Mouse (Mus musculus) limb, embryonic 12.5 days (tissue): ENCODE measurements around the gene She. TPM values are rescaled to one million over a fixed set of nuclear protein-coding genes. Genes with fewer than 3 reads are reported as not detected.

Source experiments
- ATAC-seq: fragments of 200-750 bp; cut with Nextera tagmentation; 2 replicates; pipeline ENCODE4 v1.8.0; 2017; ENCODE audit warnings: low read depth, moderate TSS enrichment; ENCODE audit not compliant: insufficient number of reproducible peaks, insufficient read depth, low FRiP score, low TSS enrichment
- H3K27ac ChIP-seq: fragments of 300-500 bp; sonication (generic); 2 replicates; pipeline ENCODE4 v1.5.1; 2016; ENCODE audit warnings: mild to moderate bottlenecking, moderate library complexity
- H3K27me3 ChIP-seq: fragments of 300-500 bp; sonication (generic); 2 replicates; pipeline ENCODE4 v1.6.1; 2016; ENCODE audit warnings: mild to moderate bottlenecking, moderate library complexity
- H3K36me3 ChIP-seq: fragments of 300-500 bp; sonication (generic); 2 replicates; pipeline ENCODE4 v1.6.1; 2016; ENCODE audit warnings: mild to moderate bottlenecking, moderate library complexity
- H3K4me1 ChIP-seq: fragments of 300-500 bp; sonication (generic); replicated peaks from 2 replicates; pipeline ENCODE4 v1.6.1; 2016
- H3K4me2 ChIP-seq: fragments of 300-500 bp; sonication (generic); 2 replicates; pipeline ENCODE4 v1.6.1; 2016; ENCODE audit warnings: mild to moderate bottlenecking, moderate library complexity
- H3K4me3 ChIP-seq: fragments of 300-500 bp; sonication (generic); replicated peaks from 2 replicates; pipeline ENCODE4 v1.5.1; 2016; ENCODE audit warnings: mild to moderate bottlenecking
- H3K9ac ChIP-seq: fragments of 300-500 bp; sonication (generic); replicated peaks from 2 replicates; pipeline ENCODE4 v1.6.1; 2016; ENCODE audit warnings: mild to moderate bottlenecking, moderate library complexity
- H3K9me3 ChIP-seq: fragments of 300-500 bp; sonication (generic); 2 replicates; pipeline ENCODE4 v1.6.1; 2016; ENCODE audit warnings: mild to moderate bottlenecking, moderate library complexity
- whole genome bisulfite sequencing: fragments of 180-500 bp; shearing (Covaris S2); methylation state at CpG from one replicate; pipeline ENCODE4 v1.1.7; 2016; 5-methylcytosine and 5-hydroxymethylcytosine counted together
- polyA plus RNA-seq: library from polyadenylated mRNA; unstranded; fragments of >200 nt; fragmentation: Nextera tagmentation; extraction: Ambion mirVana; gene quantifications from 2 replicates; pipeline ENCODE4 v1.2.1, GENCODE M21; 2016

The She gene
- polyA plus RNA-seq, 1 experiment from 2014 or later, result 3.5 TPM

DNA sequence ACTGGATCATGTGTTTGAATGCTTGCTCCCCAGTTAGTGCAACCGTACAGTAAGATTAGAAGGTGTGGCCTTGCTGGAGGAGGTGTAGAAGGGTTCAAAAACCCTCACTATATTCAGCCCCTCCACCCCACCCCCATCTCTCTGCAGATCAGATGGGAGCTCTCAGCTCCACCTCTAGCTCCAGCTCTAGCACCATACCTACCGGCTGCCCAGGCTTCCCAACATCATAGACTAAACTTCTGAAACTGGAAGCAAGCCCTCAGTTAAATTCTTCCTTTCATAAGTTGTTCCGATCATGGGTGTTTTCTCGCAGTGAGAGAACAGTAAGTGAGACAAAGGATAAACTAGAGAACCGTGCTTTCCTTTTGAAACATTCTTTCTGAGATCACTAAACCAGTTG is 42.9 kb downstream of the She start:
- H3K27ac ChIP-seq, result no peak overlapping the region
- H3K4me1 ChIP-seq, result peaks cover 16% of the 10 kb centered on the region
- ATAC-seq, result no peak
- no peak overlapping the region for H3K4me3 ChIP-seq
- H3K4me2 ChIP-seq, result no peak overlapping the region
- 82% methylated on average over 5 of the region's 5 CpGs for WGBS
- H3K27me3 ChIP-seq, result no peaks in the 10 kb centered on the region
- H3K9me3 ChIP-seq, result peaks cover 5% of the 10 kb centered on the region; the same call in 1 of the 2 replicates
- H3K36me3 ChIP-seq, result no peaks in the 10 kb centered on the region
- H3K9ac ChIP-seq, result no peak overlapping the region

DNA sequence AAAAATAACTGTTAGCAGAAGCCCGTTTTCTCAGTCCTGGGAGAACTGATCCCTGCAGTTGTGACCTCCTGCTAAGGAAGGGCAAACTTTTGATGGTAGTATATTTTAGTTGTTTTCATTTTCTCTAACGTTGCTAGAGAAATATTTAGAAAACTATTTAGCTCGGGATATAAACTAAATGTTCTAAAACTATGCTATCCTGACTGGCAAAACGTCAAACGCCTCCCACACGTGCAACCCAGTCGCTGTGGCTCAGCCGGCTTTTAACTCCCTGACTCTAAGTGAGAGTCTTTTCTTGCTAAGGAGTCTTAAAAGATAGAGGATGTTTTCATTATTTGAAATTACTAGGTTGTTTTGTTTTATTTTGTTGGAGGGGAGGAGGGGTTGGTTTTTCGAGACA is 43.9 kb downstream of the She start:
- no peak for ATAC-seq

DNA sequence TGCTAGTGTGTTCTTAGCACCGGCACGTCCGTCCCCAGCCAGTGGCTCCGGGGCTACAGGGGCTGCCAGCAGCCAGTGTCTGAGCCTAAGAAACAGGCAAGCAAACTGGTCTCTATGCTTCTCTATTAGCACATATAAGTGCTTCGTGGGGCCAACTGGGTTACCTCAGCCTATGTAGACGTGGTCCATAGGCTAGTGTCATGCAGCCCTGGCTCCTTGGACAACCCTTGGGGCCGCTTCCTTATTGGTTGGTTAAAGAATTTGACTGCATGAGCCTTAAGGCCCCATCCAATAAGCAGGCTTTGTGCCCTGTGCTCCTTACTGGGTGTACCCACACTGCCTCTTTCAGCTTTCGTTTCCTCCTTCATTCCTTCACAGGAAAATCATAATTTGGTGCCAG is 44.6 kb downstream of the She start:
- H3K27me3 ChIP-seq, result no peaks in the 10 kb centered on the region

More for the DNA sequence above, 43.9 kb downstream of the She start:
- H3K9ac ChIP-seq, result no peak overlapping the region
- no peak overlapping the region for H3K27ac ChIP-seq
- no peaks in the 10 kb centered on the region for H3K36me3 ChIP-seq
- WGBS, result 86% methylated on average over 9 of the region's 9 CpGs
- H3K4me1 ChIP-seq, result peaks cover 12% of the 10 kb centered on the region
- no peak overlapping the region for H3K4me2 ChIP-seq
- H3K9me3 ChIP-seq, result peaks cover 5% of the 10 kb centered on the region; the same call in 1 of the 2 replicates
- no peak overlapping the region for H3K4me3 ChIP-seq
- no peaks in the 10 kb centered on the region for H3K27me3 ChIP-seq

DNA sequence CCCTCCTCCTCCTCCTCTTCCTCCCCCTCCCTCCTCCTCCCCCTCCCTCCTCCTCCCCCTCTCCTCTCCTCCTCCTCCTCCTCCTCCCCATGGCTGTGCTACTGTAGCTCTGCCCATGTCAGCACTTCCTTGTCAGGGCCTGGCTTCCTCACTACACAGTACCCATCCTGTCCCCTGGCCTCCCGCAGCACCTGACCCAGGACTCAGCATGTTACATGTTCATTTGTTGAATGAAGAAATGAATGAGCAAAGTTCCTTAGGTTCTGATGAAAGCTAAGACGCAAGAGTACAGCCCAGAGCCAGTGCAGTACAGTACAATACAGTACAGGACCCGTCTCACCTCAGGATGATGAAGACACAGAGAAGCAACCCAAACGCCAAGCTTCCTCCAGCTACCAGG is 45.3 kb downstream of the She start:
- H3K36me3 ChIP-seq, result no peaks in the 10 kb centered on the region
- no peak overlapping the region for H3K4me3 ChIP-seq
- no peak overlapping the region for H3K9ac ChIP-seq
- H3K4me1 ChIP-seq, result no peaks in the 10 kb centered on the region
- no peak; the same call in 1 of the 2 replicates for ATAC-seq
- H3K27me3 ChIP-seq, result no peaks in the 10 kb centered on the region
- H3K9me3 ChIP-seq, result peaks cover 5% of the 10 kb centered on the region; the same call in 1 of the 2 replicates
- no peak overlapping the region for H3K27ac ChIP-seq
- WGBS, result 86% methylated on average over 4 of the region's 4 CpGs
- no peak overlapping the region for H3K4me2 ChIP-seq

More for the DNA sequence above, 44.6 kb downstream of the She start:
- no peak overlapping the region for H3K9ac ChIP-seq
- H3K27ac ChIP-seq, result no peak overlapping the region
- H3K4me2 ChIP-seq, result no peak overlapping the region
- ATAC-seq, result no peak
- 86% methylated on average over 8 of the region's 8 CpGs for WGBS
- peaks cover 5% of the 10 kb centered on the region; the same call in 1 of the 2 replicates for H3K9me3 ChIP-seq
- no peak overlapping the region for H3K4me3 ChIP-seq
- H3K4me1 ChIP-seq, result peaks cover 4% of the 10 kb centered on the region
- H3K36me3 ChIP-seq, result no peaks in the 10 kb centered on the region

DNA sequence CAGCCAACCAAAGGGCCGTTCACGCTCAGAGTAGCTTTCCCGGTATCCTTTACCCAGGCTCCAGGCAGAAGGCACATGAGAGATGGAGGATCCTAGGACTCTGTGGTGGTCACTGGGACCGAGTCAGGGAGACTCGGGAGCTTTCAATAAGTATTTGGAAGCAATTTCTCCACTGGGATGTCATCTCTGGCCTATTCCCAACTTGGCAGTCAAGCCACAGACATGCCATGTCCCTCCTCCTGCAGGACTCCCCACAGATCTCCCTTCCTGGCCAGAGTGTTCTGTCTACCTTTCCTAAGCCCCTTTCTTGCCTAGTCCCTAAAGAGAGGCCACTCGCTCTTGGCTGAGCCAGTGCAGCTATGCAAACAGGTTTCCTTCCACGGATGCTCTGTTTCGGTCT is 46.0 kb downstream of the She start:
- Histone ChIP-seq H3K27ac (no peak overlapping the region), H3K36me3 (no peaks in the 10 kb centered on the region), H3K4me2 (no peak overlapping the region), H3K27me3 (no peaks in the 10 kb centered on the region), H3K4me3 (no peak overlapping the region), H3K9ac (no peak overlapping the region), H3K4me1 (no peaks in the 10 kb centered on the region), H3K9me3 (peaks cover 5% of the 10 kb centered on the region; the same call in 1 of the 2 replicates)
- 86% methylated on average over 8 of the region's 8 CpGs for WGBS
- no peak for ATAC-seq

DNA sequence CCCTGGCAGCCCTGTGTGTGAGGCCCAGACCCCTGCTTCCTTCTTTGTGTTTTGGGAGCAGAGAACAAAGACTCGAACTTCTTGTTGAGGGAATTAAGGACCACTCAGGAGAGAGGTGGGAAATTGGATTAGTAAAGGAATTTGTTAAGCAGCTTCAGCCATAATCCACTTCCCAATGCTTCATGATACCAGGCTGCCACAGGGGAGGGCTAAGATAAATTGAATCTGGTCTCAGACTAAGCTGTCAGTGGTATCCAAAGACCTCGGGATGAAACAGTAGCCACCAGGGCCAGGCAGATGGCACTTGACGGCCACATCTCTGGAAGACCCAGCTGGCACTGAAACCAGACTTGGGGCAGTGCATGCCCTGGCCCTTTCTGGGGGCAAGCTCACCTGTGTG is 47.3 kb downstream of the She start:
- H3K27me3 ChIP-seq, result no peaks in the 10 kb centered on the region

DNA sequence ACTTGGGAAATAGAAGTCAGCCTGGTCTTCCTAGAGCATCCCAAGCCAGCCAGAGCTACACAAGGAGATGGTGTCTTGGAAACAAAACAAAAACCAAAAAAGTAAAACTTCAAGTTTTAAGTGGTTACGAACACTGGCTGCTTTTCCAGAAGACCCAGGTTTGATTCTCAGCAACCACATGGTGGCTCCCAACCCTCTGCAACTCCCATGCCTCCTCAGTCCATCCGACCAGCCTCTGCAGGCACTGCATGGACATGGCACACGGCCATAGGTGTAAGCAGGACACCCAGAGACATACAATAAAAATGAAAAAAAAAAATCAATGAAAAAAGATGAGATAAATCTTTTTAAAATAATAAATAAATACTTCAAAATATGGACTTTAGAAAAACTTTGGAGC is 48.2 kb downstream of the She start:
- H3K9ac ChIP-seq, result no peak overlapping the region
- no peaks in the 10 kb centered on the region for H3K27me3 ChIP-seq
- no peak overlapping the region for H3K4me2 ChIP-seq
- H3K4me3 ChIP-seq, result no peak overlapping the region
- H3K4me1 ChIP-seq, result no peaks in the 10 kb centered on the region
- H3K9me3 ChIP-seq, result no peaks in the 10 kb centered on the region
- ATAC-seq, result no peak
- H3K27ac ChIP-seq, result no peak overlapping the region
- WGBS, result 71% methylated on average over 3 of the region's 3 CpGs
- no peaks in the 10 kb centered on the region for H3K36me3 ChIP-seq

More for the DNA sequence above, 47.3 kb downstream of the She start:
- ATAC-seq, result no peak
- Histone ChIP-seq H3K4me2 (no peak overlapping the region), H3K4me3 (no peak overlapping the region), H3K9ac (no peak overlapping the region), H3K27ac (no peak overlapping the region), H3K4me1 (no peaks in the 10 kb centered on the region), H3K36me3 (no peaks in the 10 kb centered on the region), H3K9me3 (no peaks in the 10 kb centered on the region)
- WGBS, result 51% methylated on average over 3 of the region's 3 CpGs

DNA sequence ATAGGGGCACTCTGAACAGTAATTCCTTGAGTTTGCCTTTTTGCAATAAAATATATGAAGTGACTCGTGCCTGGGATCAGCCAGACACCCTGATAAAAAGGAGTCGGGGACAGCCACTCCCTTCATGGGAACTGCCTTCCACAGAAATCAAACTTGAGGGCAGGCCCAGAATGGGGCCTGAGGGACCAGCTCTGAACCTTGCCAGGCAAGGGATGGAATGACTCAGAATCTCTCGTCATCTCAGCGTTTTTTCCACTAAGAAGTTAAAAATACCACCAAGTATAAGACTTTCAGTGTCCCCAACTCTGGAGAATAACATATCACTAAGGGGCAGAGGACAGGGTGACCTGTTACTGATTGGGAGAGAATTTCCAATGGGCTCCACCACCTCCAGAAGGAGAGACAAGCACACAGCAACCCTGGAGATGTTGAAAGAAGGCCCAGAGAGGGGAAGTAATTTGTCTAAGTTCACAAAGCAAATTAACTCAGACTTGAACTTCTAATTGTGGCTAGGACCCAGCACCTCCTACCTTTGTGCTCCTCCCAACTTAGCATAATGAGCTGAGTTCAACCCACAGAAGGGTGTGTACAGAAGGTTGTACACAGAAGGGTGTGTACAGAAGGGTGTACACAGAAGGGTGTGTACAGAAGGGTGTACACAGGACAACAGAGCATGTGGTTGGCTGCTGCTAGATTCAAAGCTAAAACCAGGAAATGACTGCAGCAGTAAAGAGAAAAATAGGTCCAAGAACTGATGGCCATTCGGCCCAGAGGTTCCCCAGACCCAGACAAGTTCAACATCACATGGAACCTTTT is 49.1 kb downstream of the She start:
- H3K4me2 ChIP-seq, result no peak overlapping the region
- no peaks in the 10 kb centered on the region for H3K4me1 ChIP-seq
- H3K9me3 ChIP-seq, result no peaks in the 10 kb centered on the region
- no peaks in the 10 kb centered on the region for H3K27me3 ChIP-seq
- WGBS, result 69% methylated on average over 5 of the region's 5 CpGs
- H3K36me3 ChIP-seq, result no peaks in the 10 kb centered on the region
- H3K4me3 ChIP-seq, result no peak overlapping the region
- no peak overlapping the region for H3K9ac ChIP-seq
- no peak overlapping the region for H3K27ac ChIP-seq
- no peak for ATAC-seq

DNA sequence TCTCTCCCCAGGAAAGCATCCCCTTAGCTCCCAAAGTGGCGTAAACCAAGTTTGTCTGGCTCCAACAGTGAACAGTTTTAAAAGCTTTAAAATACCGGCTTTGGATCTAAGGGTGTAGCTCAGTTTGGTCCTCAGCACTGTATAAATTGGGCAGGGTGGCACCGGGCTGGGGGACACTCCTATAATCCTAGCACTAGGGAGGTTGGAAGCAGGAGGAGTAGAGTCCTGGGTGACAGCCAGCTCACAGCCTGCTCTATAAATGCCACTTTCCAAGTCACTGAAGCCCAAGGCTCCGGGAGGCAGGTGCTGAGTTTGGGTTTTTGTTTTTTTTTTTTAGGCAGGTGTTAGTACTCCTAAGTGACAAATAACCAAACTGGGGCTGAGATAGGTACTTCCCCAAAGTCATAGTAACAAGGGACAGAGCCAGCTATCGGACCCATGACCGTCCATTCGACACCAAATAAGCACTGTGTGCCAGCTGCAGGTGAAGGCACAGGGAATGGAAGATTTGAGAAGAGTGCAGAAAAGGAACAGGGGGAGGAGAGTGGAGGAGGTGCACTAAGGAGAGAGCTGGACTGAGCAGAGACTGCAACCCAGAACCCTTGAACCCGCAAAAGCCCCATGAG is 51.5 kb downstream of the She start:
- 72% methylated on average over 8 of the region's 8 CpGs for WGBS
- ATAC-seq, result no peak
- Histone ChIP-seq H3K9ac (no peak overlapping the region), H3K4me2 (no peak overlapping the region), H3K4me1 (no peaks in the 10 kb centered on the region), H3K36me3 (no peaks in the 10 kb centered on the region), H3K27ac (no peak overlapping the region), H3K9me3 (no peaks in the 10 kb centered on the region), H3K27me3 (no peaks in the 10 kb centered on the region), H3K4me3 (no peak overlapping the region)

DNA sequence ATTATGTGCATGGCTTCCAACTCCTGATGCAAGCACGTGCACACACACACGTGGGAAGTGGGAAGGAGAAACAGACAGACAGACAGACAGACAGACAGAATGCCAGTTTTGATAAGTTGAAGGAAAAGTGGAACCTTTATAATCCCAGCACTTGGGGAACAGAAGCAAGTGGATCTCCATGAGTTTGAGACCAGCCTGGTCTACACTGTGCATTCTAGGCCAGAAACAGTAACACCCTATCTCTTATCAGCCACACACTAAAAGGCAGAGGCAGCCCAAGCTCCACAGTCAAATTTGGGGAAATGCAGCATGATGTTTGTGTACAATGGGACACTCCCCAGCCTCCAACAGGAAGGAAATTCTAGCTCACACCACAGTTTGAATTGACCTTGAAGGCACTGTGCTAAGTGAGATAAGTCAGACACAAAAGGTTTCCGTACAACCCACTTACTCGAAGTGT is 52.4 kb downstream of the She start:
- ATAC-seq, result no peak
- Histone ChIP-seq H3K9me3 (no peaks in the 10 kb centered on the region), H3K27ac (no peak overlapping the region), H3K4me1 (no peaks in the 10 kb centered on the region), H3K27me3 (no peaks in the 10 kb centered on the region), H3K4me2 (no peak overlapping the region), H3K4me3 (no peak overlapping the region), H3K9ac (no peak overlapping the region), H3K36me3 (no peaks in the 10 kb centered on the region)
- 83% methylated on average over 4 of the region's 4 CpGs for WGBS

DNA sequence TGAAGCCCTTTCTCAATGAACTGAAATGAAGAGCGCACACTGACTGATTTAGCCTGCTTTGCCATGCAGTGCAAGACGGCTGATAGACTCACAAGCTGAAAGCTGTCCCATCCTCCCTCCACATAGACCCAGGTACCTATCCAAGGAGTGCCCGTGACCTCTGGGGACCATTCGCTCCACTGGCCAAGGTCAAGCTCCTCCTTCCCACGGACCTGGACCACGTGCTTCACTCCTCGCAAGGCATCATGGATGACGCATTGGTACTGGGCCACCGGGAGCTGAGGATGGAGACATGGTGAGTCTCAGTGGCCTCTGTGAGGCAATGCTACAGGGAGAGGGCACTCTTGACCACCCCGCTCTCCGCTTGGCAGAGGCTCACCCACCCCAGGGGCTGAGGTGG is 54.6 kb downstream of the She start:
- H3K4me3 ChIP-seq, result no peak overlapping the region
- no peaks in the 10 kb centered on the region for H3K36me3 ChIP-seq
- H3K27ac ChIP-seq, result no peak overlapping the region
- H3K4me2 ChIP-seq, result no peak overlapping the region
- no peaks in the 10 kb centered on the region for H3K27me3 ChIP-seq
- H3K9ac ChIP-seq, result no peak overlapping the region
- 91% methylated on average over 11 of the region's 11 CpGs for WGBS
- H3K9me3 ChIP-seq, result no peaks in the 10 kb centered on the region
- peaks cover 19% of the 10 kb centered on the region for H3K4me1 ChIP-seq
- ATAC-seq, result no peak
